Mouse (Mus musculus): ENCODE measurements at regions not wholly inside any gene's neighbourhood (a gene's known extent, or its start where the extent isn't known, plus 50 kb on each side); places are given as distances from the start of the nearest gene placed in this dataset.

DNA sequence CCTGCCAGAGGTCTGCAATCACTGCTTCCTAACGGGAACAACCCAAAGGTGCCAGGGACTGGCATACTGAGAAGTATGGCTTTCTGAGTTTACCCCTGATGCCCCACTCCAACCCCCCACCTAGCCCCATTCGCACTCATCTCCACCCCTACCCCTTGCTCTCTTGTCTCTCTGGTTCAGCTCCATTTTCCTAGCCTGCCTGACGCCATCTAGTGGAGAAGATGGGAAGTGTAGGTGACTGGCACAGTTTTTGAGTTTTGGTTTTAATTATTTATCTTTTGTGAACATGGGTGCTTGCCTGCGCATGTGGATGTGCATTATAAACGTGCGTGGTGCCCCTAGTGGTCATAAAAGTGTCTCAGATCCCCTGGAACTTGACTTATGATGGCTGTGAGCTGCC lies 352.3 kb upstream of the Hs6st1 start:
- peak; percentile 9; the same call in 1 of the 2 replicates for TF ChIP-seq CTCF (IDR thresholded peaks at IDR 0.05)
- H3K4me3 ChIP-seq: no peak overlapping the region
- no peak overlapping the region for H3K27ac ChIP-seq
- intact Hi-C loops (cut with DNase I): no loop called here
- DNase-seq: no peak

DNA sequence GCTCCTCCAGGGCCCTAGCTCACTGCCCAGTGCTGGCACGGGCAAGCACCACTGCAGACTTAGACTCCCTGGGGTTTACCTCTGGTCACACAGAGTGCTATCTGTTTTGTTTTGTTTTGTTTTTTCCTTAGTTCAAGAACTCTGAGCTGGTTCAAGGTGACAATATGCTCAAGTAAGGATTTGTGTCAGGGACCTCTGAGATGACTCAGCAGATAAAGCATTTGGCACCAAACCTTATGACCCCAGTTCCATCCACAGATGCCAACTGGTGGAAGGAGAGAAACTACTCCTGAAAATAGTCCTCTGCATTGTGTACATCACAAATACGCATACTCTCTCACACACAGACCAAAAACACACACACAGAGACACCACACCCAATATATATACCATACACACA lies 351.0 kb upstream of the Hs6st1 start:
- DNase-seq: no peak
- H3K27ac ChIP-seq: no peak overlapping the region
- no peak overlapping the region for H3K4me3 ChIP-seq
- no peak for TF ChIP-seq CTCF (IDR thresholded peaks at IDR 0.05)
- intact Hi-C loops (cut with DNase I): no loop called here

- no peak overlapping the region for H3K4me3 ChIP-seq
- no peak for DNase-seq
- TF ChIP-seq CTCF (IDR thresholded peaks at IDR 0.05): no peak
- intact Hi-C loops (cut with DNase I): no loop called here
- no peak overlapping the region for H3K27ac ChIP-seq
Measured at GRCm38 (mm10) chr1:35717659-35718058, 350.5 kb upstream of the Hs6st1 start.

GRCm38 (mm10) chr1:35720063-35720462 lies 348.1 kb upstream of the Hs6st1 start:
- no peak for TF ChIP-seq CTCF (IDR thresholded peaks at IDR 0.05)
- no peak for DNase-seq
- Histone ChIP-seq H3K27ac (no peak overlapping the region), H3K4me3 (no peak overlapping the region)
- intact Hi-C loops (cut with DNase I): no loop called here

GRCm38 (mm10) chr1:35724366-35724900 lies 343.8 kb upstream of the Hs6st1 start:
- Histone ChIP-seq H3K4me3 (no peak overlapping the region), H3K27ac (no peak overlapping the region)
- intact Hi-C loops (cut with DNase I): no loop called here
- TF ChIP-seq CTCF (IDR thresholded peaks at IDR 0.05): no peak
- DNase-seq: no peak

GRCm38 (mm10) chr1:35726596-35726995 lies 341.6 kb upstream of the Hs6st1 start:
- intact Hi-C loops (cut with DNase I): loop anchor here (1.0 to 5.0 kb wide), 2 partner anchors 120 to 406 kb away; no protein-coding TSS in a partner anchor
- H3K4me3 ChIP-seq: no peak overlapping the region
- DNase-seq: peak; percentile 69
- peak; percentile 66 for TF ChIP-seq CTCF (IDR thresholded peaks at IDR 0.05)
- no peak overlapping the region for H3K27ac ChIP-seq

GRCm38 (mm10) chr1:35727310-35727990 lies 340.8 kb upstream of the Hs6st1 start:
- H3K4me3 ChIP-seq: no peak overlapping the region
- no peak for TF ChIP-seq CTCF (IDR thresholded peaks at IDR 0.05)
- no peak overlapping the region for H3K27ac ChIP-seq
- no peak for DNase-seq
- intact Hi-C loops (cut with DNase I): loop anchor here (5.0 kb wide), 1 partner anchor 405 kb away; no protein-coding TSS in a partner anchor

- intact Hi-C loops (cut with DNase I): loop anchor here (5.0 kb wide), 1 partner anchor 402 kb away; no protein-coding TSS in a partner anchor
- DNase-seq: no peak
- TF ChIP-seq CTCF (IDR thresholded peaks at IDR 0.05): no peak
- no peak overlapping the region for H3K4me3 ChIP-seq
- H3K27ac ChIP-seq: no peak overlapping the region
Measured at GRCm38 (mm10) chr1:35729785-35730295, 338.4 kb upstream of the Hs6st1 start.

- H3K27ac ChIP-seq: no peak overlapping the region
- no peak for DNase-seq
- no peak overlapping the region for H3K4me3 ChIP-seq
- TF ChIP-seq CTCF (IDR thresholded peaks at IDR 0.05): no peak
- intact Hi-C loops (cut with DNase I): no loop called here
Measured at GRCm38 (mm10) chr1:35730309-35730708, 337.9 kb upstream of the Hs6st1 start.

DNA sequence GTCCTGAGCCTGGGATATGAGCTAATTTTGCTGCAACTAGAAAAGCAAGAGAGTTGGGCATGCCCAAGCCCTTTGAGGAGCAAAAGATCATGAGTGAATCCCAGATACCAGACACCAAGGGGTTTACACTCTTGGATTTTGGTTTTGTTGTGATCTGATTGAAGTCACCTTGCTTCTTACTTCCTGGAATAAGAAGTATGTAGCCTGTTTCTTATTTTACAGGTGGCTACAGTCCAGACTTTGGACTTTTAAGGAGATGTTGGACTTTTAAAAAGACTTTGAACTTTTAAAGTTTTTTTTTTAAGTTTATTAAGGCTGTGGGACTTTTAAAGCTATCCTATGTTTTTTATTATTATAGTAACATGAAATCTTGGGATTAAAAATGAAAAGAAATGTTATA lies 332.0 kb upstream of the Hs6st1 start:
- TF ChIP-seq CTCF (IDR thresholded peaks at IDR 0.05): no peak

GRCm38 (mm10) chr1:35749603-35750002 lies 318.6 kb upstream of the Hs6st1 start:
- intact Hi-C loops (cut with DNase I): no loop called here
- TF ChIP-seq CTCF (IDR thresholded peaks at IDR 0.05): no peak
- H3K27ac ChIP-seq: no peak overlapping the region
- H3K4me3 ChIP-seq: no peak overlapping the region
- peak; percentile 30 for DNase-seq

More for the DNA sequence above, 332.0 kb upstream of the Hs6st1 start:
- no peak overlapping the region for H3K27ac ChIP-seq
- DNase-seq: no peak
- intact Hi-C loops (cut with DNase I): no loop called here
- H3K4me3 ChIP-seq: no peak overlapping the region

- no peak for TF ChIP-seq CTCF (IDR thresholded peaks at IDR 0.05)
- no peak for DNase-seq
- intact Hi-C loops (cut with DNase I): no loop called here
- no peak overlapping the region for H3K4me3 ChIP-seq
- H3K27ac ChIP-seq: no peak overlapping the region
Measured at GRCm38 (mm10) chr1:35750092-35750521, 318.1 kb upstream of the Hs6st1 start.

GRCm38 (mm10) chr1:35752636-35753035 lies 315.6 kb upstream of the Hs6st1 start:
- no peak for TF ChIP-seq CTCF (IDR thresholded peaks at IDR 0.05)
- no peak overlapping the region for H3K27ac ChIP-seq
- no peak overlapping the region for H3K4me3 ChIP-seq
- DNase-seq: no peak
- intact Hi-C loops (cut with DNase I): no loop called here
